Mouse (Mus musculus): Measurements from ENCODE around the gene Scfd2.

Scfd2 gene

DNA sequence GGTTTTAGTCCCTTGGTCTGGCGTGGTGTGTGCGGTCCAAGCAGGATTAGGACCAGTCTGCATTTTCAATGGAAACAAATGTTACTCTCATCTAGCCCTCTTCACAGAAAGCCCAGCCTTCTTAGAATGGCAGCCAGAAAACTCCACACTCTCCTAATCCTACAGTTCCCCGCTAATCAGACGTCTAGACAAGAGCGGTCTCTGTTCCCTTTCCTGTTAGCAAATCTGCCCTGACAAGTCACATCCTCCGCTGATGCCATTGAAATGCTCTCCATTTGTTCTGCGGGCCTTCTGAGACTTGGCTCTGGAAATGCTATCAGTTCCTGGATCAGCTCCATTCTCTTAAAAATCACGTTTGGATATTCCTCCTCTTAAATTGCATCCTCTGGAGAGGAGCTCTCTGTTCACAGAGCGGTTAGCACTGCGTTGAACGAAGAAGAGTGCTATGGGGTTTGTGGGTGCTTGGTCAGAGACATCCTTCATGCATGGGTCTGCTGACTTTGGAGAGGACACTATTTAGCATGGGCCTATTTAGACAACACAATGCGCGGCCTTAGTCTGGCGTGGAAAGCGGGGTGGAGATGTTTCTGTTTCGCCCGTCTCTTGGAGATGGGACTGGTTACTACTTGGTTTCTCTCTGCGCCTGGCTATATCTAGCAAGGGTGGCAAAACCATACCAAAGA, 358.3 kb downstream of the Scfd2 start:
- WGBS, result 47% methylated on average over 18 of the region's 18 CpGs

DNA sequence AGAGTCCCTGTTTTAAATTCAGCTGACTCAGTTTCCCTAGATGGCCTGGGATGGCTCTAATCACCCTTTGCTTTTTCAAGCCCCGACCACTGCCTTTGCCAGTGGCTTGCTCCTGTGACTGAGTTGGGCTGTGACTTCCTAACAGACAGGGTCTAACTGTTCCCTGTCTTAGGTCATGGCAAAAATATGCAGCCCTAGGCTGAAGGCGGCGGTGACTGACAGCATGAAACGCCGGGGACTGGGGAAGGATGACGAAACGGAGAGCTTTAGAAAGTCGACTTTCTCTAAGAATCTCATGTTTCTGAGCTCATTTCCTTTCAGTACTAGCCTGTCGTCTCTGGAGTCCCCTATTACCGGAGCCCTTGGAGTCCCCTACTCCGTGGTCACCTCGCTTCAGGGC, 359.4 kb downstream of the Scfd2 start:
- 76% methylated on average over 12 of the region's 12 CpGs for WGBS

DNA sequence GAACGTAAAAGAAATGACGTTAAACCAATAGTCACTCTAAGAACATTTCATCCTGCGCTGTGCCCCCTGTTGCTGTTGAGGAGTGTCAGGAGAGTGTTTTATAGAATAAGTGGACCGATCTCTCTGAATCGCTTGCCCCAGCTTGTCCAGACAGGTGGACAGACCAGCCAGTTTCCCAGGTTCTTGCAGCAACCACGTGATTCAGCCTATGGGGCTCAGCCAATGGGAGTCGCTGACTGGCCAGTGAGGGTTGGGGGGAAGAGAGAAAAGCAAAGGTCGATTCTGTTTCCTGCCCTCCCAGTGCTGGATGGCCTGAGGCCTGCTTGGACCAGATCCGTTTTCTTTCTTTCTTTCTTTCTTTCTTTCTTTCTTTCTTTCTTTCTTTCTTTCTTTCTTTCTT, 359.8 kb downstream of the Scfd2 start:
- WGBS, result 82% methylated on average over 9 of the region's 9 CpGs

DNA sequence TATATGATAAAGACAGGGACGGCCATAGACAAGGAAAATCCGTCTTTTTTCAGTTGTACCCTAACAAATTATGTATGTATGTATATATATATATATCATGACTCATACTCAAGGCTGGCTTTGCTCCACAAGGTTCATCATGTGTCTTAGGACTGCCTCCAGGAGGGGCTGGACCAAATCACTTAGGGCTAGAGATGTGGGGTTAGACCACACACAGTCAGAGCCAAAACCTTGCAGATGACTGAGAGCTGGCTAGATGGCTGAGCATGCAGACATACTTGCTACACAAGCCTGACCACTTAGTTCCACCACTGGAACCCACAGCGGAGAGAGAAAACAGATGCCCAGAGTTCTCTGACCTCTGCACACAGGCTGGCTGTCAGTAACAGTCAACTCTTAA, 363.5 kb downstream of the Scfd2 start:
- 79% methylated on average over 3 of the region's 3 CpGs for WGBS

DNA sequence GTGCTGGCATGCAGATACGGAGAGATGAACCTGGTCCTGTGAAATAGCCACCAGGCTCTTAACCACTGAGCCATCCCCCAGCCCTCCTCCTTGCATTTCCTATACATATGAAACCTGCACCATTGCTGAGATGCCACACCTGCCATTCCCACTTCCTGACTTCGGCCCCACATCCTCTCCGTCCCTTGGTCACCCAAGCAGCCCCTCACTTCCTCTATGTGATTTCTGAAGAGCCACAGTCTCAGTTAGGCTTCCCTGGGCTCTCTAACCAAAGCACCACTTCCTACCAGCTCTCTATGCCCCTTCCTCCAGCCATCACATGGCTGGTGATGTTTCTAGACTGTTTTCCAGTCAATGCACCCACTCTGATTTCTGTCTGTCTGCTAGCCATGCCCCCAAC, 364.9 kb downstream of the Scfd2 start:
- WGBS, result 94% methylated on average over 3 of the region's 3 CpGs

DNA sequence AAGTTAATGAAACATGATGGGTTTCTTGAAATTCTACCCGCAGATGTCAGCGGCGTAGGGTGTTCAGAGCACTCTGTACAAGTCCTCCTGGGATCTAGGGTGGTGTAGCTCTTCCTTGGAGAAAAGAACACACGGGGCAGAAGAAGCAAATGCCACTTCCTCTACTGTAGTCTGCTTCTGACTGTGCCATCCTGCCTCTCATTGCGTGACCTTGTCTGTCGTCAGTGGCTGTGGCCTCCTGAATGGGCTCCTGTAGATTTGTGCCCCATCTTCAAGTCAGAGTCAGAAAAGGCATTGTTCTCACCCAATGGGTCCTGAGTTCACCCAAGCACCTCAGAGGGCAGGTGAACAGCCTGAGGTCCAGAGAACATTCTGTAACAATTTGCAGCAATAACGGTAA, 367.0 kb downstream of the Scfd2 start:
- 92% methylated on average over 7 of the region's 7 CpGs for WGBS

DNA sequence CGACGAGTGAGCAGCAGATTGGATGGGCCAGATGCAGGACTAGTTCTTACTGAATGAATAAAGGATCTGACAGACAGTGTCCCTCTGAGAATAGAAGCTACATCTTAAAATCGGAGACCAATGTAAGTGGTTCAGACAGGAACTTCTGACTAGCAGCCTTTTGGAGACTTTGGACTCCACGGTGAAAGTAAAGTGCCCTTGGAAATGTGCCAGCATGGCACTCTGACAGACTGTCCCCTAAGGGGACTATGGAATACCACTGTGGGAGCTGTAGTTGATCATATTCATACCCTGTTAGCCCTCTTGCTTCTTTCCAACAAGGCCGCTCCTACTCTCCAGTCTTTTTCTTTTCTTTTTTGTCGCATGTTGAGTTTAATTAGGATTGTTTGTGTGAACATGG, 368.4 kb downstream of the Scfd2 start:
- WGBS, result 72% methylated on average over 6 of the region's 6 CpGs

DNA sequence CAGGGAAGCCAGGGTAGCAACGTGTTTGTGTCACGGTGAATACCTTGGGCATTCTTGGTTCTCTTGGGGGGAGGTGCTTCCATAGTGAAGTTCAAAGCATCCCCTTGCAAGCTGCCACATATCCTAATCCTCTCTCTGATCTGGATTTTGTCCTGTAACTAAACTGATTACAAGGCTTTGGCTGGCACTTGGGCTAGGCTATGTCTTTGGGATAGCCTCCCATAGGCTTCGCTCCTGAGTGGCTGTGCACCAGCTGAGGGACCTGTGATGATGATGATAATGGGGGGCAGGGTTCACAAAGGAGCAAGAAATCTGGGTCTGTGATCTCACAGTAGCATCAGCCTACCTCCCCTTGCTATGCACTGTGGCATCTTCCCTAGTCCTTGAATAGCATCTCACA, 369.5 kb downstream of the Scfd2 start:
- WGBS, result 73% methylated on average over 3 of the region's 3 CpGs

DNA sequence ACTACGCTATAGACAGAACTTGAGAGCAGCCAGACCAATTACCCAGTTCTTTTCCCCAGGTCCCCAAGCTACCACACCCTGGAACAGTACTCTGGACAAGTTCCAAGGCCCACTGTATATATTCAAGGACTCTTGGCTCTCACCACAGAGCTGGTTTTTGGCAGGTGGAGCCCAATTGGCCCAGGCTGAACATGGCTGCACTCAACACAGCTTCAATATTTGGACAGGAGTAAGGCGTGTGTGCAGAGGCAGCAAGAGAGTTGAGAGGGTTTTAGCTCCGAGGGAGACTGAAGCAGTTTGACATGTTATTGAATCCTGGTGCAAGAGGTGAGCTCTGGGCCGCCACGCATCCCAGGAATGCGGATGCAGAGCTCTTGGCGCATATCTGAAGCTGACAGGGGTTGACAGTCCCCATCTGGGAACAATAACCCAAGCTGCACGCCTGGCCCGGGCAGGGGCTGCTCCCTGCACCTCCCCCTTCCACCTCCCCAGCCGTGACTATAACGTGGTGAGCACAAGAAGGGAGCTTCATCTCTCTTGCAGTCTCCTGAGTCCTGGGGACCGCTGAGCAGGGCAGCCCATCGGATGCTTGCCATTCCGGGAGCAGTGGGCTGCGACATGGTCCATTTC, 370.1 kb downstream of the Scfd2 start:
- 36% methylated on average over 15 of the region's 15 CpGs for WGBS

DNA sequence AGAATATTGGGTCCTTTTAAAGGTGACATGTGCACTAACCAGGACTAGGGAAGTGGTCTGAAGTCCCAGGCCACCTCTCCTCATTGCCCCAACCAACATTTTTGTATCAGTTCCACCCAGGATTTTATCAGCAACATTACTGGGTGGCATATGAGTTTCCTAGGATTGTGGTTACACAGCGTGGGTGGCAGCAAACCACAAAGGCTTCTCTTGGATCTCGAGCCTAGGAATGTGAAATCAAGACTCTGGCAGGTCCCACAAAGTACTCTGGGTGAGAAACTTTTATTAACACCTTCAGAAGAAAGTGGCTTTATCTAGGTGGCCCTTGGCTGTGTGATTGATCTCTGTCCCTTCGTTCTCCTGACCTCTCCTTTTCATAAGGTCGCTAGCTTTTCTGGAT, 371.2 kb downstream of the Scfd2 start:
- whole genome bisulfite sequencing, result 78% methylated on average over 4 of the region's 4 CpGs

DNA sequence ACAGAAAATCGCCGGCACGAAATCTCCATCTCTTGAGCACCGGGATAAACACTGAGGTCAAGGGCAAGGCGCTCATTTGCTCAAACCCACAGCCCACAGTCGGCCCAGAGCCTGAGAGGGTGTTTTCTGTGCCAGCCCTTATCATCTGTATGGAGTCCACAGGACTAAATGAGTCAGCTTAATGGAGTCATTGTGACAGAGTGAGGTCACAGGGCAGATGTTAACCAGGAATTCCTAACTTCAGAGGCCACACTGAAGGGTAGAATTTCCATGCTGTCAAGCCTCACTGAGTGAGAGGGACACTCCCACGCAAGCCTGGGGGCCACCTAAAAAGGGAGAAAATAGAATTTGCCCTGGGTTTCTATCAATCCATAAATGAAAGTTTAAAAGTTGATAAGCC, 371.7 kb downstream of the Scfd2 start:
- WGBS, result 84% methylated on average over 7 of the region's 7 CpGs

DNA sequence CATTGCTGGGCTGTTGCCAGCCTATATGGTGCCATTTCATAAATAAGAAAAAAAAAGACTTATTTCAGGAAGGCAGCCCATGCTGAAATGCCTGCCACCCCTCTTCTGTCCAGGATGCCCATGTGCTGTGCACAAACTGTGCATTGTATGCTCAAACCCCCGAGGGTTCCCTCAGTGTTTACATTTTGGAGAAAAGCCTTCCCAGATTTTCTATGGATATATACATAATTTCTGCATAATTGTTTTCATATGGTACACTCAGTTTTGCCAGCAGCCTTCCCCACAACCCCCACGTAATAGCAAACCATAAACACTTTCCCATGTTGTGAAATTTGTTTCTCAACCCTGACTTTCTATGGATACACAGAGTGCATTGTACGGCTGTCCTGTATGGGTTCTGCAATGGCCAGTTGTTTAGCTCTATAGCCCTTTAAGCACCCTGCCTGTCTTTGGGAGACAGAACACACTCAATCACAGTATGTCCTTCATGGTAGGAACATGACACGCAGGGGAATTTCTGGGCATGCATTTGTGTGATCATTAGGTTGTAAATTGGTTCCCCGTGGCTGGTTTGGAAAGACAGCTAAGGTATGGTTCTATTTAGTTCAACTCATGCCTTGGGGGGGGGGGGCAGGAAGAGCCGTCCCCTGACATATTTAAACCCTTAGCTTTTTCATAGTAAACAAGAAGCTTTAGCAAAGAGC, 372.5 kb downstream of the Scfd2 start:
- WGBS, result 79% methylated on average over 6 of the region's 6 CpGs

DNA sequence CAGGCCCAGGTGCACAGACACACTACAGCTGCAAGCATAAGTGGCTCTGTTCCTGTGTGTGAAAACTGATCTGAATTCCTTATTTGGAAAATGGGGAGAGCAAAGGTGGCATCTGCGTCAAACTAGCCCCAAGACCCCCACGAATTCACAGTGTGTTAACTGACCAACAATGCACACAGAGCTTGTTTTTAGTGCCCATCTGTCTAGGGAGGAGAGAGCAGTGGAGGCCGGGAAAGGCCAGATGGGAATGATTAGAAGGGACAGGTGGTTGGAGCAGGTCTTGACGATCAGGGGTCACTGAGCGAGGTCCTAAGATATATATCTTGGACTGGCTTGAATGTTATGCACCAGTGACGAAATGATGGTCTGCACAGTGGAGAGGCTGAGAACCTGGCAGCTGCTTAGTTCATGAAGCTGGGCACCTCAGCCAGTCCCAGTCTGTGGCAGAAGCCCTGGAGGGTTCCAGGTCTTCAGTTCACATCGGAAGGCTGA, 375.7 kb downstream of the Scfd2 start:
- WGBS, result 85% methylated on average over 7 of the region's 7 CpGs

Measured in cerebral cortex, adult 2 months (tissue).